Mouse (Mus musculus) embryo, embryonic 10.5 days (tissue): Measurements from ENCODE around the gene Ankmy1.

Source experiments
- DNase-seq: peaks from one replicate; pipeline ENCODE4 v3.0.0-alpha.2; 2015; ENCODE audit warnings: low spot score

Ankmy1 gene

DNA sequence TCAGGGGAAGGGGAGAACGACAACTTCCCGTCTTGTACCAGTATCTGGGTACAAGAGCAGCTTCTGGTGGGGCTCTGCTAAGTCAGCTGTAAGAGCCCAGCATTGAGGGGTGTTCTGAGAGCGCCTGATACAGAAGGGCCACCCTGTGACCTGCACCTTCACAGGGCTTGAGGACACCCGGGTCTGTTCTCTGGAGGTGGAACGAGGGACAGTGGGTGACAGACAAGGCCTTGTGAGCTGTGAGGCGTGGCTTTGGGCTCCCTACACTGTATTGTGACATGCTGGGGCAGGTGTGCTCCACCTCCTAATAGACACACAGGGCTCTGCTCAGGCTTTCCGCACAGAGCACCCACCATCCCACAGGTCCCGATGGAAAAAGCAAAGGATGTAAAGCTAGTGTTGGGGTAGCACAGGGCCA, 9.0 kb upstream of the Ankmy1 start:
- no peak for DNase-seq

DNA sequence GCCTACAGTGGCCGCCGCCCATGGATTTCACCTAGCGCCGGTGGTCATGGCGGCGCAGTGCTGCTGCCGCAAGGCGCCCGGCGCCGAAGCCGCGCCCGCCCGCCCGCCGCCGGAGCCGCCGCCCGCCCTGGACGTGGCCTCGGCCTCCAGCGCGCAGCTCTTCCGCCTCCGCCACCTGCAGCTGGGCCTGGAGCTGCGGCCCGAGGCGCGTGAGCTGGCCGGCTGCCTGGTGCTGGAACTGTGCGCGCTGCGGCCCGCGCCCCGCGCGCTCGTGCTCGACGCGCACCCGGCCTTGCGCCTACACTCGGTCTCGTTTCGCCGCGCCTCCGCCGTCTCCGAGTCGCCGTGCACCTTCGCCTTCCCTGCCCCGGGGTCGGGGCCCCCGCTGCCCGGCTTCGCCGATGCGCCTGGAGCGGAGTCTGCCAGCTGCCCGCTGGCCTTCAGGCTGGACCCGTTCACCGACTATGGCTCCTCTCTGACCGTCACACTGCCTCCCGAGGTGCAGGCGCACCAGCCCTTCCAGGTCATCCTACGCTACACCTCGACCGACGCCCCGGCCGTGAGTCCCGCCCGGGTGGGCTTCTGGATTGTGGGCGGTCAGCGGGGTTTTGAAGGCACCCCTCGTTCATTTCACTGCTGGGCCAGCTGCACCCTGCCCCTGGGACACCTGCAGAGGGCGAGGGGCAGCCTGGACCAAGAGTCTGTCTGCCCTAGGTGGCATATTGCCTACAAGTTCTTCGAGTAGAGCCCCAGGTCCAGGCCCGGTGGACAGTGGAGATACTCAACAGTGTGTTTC, 8.4 kb upstream of the Ankmy1 start:
- DNase-seq, result peak; percentile 49

DNA sequence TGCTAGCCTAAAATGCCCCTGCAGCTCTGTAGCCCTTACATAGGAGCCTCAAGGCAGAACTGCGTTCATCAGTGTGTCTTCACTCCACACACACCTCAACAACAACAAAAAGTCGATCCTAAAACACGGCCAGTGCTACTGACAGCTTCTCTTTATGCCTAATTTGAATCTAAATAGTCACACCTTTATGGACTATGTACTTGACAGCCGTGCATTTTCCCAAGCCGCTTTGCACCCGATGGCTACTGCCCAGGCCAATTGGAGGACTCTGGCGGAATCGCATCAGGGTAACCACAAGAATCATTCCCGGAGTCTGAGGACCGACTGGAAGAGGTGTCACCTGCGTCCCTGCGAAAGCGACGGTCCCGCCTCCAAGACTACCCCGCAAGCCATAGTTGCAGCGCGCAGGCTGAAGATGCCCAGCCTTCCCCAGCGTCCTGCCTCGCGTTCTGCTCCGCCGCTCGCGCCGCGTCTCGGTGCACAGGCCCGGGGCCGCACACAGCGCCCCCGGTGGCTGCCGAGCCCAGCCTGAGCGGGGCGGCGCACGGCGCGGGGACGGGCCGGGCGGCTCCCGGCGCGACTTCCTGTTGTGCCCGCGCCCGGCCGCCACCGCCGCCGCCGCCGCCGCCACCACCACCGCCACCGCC, 7.7 kb upstream of the Ankmy1 start, which contains the start of gene Rnpepl1:
Gene Rnpepl1, plus strand, starts transcription at position 545 of the 647 bp plus-strand sequence.
- peak; percentile 84 for DNase-seq

DNA sequence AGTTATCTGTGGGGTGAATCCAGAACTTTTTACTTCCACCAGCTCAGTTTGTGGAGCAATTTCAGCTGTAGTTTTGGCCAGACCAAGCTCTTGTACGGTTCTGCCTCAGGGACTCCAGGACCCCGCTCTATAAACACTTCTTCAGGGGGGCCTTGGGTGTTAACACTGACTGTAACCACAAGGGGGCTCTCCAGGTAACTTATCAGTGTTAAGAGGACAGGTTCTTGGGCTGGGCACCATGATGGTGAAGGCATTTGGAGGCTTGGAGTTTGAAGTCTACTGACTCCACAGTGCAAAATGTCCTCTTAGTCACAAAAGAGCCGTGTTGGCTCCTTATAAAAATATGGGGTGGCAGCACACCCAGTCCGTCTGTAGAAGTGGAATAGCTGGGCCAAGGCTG, 6.4 kb upstream of the Ankmy1 start:
- peak; percentile 71 for DNase-seq

DNA sequence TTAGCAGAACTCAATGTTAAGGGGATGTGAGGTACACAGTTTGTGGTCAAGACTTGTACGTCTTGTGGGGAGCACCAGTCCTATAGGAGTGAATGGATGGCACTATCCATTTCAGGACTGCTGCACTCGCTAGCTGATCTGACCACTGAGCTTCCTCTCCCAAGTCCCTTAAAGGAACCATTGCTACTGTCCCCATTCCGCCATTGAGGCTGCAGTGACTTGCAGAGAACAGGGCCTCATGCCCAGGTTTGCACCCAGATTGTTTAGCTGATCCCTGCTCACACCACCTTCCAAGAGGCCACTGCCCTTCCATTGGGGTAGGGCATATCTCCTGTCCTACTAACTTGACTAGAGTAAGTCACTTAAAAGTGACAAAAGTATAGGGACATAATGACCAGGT, 6.0 kb upstream of the Ankmy1 start:
- DNase-seq, result no peak

DNA sequence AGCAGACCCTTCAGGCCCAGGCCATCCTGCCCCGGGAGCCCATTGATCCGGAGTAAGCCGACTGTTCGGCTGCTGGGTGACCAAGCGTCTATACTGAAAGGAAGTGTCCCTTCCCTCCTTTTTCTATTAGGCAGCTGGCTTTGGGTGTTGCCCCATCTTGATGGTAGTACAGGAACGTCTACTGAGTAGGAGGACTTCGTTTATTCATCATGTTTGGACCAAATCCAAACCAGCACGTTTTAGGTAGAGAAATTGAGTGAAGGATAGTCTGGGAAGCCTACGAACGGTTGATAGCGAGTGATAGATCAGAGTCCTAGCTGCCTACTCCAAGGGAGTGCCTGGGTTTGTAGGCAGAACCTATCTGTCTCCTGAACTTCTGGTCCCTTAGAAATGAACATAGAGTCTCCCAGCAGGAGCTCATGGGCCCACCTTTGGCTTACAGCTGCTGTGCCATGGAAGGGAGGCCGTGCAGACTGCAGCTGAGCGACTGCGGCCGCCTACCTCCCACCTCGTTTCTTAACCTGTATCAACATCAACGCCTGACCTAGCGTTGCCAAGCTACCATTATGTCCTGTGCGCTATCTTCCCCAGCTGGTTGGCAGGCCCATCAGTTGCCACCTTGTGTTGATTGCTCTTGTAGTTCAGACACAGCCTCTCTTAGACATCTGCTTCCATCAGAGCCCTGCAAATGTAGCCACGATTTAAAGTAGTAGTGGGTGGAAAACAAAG, 5.1 kb upstream of the Ankmy1 start:
- DNase-seq, result no peak

DNA sequence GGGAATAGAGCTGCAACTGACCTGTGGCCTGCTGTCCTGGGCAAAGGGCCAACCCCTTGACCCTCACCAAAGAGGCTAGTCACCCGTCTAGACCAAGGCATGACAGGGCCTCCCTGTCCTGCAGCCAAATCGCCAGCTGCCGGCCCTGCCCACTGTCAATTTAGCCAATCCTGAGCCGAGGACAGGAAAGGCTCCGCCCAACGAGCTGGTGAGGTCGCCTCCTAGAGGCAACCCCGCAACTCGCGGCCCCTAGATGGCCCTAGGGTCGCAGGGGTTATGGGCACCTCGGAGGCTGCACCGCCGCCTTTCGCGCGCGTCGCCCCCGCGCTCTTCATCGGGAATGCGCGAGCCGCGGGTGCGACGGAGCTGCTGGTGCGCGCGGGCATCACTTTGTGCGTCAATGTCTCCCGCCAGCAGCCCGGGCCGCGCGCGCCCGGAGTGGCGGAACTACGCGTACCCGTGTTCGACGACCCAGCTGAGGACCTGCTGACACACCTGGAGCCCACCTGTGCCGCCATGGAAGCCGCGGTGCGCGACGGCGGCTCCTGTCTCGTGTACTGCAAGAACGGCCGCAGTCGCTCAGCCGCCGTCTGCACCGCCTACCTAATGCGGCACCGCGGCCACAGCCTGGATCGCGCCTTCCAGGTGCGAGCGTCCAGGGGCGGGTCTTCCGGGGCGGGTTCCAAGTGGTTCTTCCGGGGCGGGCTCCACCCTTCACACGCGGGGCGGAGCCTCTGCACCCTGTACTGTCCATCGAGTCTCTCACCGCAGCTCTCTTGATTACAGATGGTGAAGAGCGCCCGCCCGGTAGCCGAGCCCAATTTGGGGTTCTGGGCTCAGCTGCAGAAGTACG, 4.3 kb upstream of the Ankmy1 start, which contains the start of gene Dusp28:
Gene Dusp28, plus strand, starts transcription at position 203 of the 853 bp plus-strand sequence.
- DNase-seq, result peak; percentile 95

DNA sequence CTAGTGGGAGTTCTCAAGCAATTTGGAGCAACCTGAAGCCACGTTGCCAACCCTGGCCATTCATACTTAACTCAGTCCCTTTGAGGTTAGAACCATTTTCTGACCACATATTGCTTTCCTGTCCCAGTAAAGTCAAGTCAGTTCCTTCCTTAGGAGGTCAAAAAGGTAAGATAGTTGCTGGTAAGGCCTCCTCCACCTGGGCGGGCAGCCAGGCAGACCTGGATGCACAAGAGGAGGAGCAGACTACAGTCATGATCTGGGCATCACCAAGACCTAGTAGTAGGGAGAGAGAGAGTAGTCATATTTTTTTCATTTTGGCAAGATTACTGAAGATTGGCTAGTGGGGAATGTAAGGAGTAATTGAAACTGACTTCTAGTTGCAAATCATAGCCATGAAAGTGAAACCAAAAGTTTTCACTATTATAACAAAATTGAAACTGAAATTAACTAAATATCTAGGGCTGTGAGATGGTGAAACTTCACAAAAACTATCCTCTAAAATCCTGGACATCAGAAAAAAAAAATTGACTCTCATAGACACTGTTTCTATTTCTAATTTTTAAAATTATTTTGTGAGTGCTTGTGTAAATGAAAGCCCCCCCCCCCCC, 3.1 kb upstream of the Ankmy1 start:
- DNase-seq, result no peak

DNA sequence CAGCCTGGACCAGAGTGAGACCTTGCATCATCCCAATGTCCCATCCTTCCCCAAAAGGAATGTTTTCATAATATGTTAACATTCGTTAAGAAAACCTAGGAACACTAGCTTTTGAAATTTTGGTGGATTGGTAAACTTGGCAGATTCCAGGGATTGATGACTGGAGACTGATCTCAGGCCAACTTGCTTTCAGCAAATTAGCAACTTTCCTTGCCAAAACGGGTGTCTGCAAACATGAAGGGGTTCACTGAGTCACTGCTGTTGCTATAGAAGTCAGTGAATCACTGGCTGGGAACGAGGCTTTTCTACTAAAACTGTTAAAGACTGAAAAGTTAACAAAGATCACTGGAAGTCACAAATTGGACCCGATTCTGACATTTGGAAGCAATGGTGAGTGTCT, 921 bp upstream of the Ankmy1 start:
- no peak for DNase-seq

DNA sequence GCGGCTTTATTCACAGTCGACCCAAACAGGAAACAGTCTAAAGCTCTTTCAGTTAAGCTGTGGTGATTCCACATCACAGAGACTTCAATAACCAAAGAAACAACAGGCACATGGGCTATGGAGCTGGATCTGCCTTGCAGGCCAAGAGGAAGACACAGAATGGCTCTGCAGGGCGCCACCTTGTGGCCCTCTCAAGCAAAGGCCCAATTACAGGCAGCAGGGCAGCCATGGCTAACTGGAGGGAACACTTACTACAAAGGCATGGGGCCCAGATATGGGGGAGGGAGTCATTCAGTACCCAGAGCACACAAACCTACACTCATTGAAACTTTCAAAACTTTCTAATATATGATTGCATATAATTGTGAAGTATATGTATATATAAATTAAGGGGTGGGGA, 7.6 kb downstream of the Ankmy1 start:
- DNase-seq, result peak; percentile 91

DNA sequence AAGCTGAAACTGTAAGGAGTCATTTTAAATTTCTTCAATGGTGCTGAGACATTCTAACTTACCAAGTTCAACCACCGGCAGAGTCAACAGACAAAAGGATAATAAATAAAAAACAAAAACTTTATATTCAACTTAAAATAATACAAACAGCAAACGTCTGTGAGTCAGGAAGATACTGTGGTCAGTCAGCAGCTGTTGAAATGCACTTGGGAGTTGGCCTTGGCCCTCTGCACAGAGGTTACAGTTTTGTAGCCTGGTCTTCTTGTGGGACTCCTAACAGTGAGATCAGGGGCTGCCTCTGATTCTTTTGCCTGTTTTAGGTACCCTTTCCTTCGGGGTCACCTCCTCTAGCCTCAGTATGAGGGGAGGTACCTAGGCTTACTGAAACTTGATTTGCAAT, 8.8 kb downstream of the Ankmy1 start:
- DNase-seq, result no peak

DNA sequence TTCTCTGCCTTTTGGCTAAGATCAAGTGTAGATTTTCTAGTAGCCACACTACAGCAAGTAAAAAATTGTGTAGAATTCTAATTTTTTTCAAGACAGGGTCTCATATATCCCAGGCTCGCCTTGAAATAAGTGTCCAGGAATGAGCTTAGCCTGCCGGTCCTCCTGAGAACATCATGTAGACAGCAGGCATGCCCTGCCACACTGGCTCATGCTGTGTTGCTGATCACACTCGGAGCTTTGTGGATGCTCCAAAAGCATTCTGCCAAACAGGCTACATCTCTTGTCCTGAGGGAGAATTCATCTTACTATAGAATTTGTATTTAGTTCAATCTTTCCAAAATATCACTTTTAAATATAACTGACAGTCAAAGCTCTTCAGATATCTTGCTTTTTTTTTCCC, 9.9 kb downstream of the Ankmy1 start:
- DNase-seq, result no peak

DNA sequence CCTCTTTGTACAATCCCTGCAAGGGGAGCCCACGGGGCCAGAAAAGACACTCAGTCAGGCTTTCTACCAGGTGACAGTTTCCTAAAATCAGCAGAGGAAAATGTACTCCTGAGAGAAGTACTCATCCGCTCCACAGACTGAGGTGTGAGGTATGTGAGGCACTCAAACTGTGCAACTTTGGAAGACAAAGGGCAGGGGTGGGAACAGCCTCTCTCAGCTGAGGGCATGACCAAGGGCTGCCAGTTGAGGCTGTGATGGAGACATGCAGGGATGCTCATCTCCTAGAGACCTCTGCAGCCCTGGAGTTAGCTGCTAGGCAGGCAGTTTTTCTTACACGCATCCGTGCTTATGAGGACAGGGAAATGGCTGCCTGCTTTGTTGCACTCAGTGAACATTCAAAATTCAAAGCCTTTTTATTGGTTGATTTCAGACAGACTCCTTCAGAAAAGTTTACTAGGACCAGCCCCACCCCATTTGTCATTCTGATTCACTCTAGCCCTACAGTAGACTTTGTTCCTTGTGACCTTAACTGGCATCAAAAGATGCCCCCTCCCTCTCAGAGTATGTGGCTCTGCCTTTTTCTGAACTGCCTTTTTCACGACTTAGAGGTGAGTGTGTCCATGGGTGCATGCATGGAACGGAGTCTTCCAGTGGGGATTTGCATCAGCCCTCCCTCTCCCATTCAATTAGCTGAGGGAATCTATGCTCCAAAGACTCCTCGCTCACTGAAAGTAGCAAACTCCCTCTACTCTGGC, 13.6 kb downstream of the Ankmy1 start:
- no peak for DNase-seq

DNA sequence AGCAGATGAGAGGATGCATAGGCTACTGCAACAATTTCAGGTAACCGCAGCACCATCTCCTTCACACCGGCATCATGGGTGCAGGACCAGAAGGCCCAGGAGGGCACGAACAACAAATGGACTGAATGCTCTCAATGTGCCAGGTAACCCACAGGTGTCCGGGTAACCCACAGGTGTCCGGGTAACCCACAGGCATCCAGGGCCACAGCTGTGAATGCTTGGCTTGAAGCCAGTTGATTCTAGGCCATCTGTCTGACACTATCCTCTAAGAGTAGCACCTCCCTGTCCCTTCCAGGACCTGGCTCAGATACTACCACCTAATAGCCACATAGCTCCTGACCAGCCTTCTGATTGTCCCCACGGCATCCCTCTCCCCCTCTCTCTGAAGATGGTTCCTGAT, 20.7 kb downstream of the Ankmy1 start:
- no peak for DNase-seq

DNA sequence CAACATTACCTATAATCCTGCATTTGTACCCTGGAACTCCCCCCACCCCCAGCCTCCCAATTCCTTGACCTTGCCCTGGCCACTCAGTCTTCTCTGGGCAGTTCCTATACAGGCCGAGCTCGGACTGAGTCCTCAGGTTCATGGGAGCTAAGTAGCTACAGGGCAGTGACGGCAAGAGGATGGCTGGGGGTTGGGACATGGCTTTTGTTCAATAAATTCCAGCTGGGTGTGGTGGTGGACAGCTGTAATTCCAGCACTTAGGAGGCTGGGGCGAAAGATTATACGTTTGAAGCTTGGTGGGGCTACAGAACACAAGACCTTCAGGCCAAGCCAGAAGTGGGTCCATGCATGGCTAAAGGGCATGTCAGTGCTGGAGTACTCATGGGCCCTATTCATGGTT, 22.6 kb downstream of the Ankmy1 start:
- DNase-seq, result no peak

DNA sequence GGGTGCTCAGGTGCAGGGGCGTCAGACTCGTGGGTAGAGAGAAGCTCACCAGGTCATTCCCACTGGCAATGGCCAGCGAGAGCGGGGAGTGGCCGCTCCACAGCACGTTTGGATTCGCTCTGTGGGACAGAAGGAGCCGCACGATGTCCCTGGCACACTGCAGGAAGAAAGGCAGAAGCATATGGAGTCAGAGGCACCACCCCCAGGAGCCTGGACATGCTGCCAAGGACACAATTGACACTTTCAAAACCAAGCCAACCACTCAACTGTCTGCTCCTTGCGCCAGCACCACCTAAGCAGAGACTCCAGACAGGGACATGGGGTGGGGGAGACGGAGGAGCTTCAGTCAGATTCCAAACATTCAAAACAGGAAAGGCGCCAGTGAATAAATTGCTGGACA, 23.4 kb downstream of the Ankmy1 start:
- no peak for DNase-seq

DNA sequence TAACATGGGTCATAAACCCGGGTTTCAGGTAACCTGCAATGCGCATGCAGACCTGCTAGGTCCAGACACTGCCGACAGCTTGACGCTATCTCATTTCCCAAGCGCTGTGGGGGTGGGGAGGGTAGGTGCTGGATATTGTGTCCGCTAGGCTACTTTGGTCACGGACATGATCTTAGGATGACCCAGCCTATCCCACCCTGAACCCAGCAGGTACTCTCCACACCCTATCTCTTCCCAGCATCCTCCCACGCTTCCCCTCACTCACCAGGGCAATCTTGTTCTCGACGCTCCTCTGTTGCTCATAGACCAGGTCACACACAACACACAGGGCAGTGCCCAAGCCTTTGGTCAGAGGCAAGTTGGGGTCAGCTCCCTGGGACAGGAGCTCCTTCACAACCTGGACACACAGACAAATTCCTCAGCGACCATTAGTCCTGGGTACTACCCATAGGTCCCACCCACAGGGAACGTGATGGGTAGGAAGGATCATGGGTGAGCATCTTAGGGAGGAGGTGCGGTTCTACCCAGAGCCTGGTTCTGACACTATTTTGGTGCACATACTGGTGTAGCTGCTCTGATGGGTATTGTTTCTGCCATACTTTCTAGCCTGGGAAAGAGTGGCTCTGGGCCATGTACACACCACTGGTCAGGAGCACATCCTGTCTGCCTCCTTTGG, 24.5 kb downstream of the Ankmy1 start:
- DNase-seq, result no peak

DNA sequence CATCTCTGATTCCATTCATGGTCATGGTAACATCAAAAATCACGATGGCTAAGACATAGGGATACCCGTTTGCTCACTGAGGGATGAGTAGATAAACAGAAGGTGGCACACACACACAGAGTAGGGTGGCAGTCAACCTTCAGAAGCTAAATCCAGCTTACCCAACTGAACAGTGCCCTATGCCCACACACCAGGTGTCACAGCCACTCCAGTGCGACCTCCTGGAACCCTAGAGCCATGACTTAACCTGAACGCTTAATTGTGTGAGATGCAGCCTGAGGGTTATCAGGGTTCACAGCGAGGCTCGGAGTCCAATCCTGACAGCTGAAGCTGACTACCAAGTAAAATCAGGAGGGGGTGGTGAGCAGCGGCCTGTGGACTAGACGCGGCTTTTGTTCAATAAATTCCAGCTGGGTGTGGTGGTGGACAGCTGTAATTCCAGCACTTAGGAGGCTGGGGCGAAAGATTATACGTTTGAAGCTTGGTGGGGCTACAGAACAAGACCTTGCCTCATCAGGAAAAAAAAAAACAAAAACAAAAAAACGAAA, 25.2 kb downstream of the Ankmy1 start:
- no peak for DNase-seq

DNA sequence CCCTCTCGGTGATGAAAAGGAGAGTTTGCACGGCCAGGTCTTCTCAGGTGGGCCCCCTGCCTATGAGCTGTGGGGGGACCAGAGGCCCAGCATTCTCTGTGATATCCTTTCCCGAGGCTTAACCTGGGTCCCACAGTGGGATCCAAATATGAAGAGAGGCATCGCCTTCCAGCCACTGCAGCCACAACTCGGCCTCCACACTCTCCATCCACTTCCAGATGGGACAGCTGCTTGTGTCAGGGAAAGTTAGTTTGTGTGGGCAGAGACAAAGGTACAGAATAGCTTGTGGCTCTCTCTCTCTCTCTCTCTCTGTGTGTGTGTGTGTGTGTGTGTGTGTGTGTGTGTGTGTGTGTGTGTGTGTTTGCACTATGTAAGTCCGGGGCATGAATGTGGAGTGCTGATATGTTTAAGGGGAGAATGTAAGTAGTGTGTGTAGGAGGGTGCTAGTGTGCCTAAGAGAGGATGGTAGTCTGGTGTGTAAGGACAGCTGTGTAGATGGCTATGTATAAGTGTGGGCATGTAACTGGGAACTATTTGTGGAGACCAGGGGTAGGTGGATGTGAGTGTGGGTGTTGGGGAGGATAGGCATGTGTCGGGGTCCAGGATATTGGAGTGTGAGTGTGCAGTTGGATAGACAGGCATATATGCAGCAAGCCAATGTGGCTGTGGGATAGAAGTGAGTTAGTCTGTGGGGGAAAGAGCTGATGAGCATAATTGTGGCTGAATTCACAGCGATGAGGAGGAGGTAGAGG, 27.2 kb downstream of the Ankmy1 start:
- DNase-seq, result no peak
